Mouse (Mus musculus): ENCODE results near the gene Adgrg4. TPM values are rescaled to one million over a fixed set of nuclear protein-coding genes. Genes with fewer than 3 reads are reported as not detected.

The Adgrg4 gene
- total RNA-seq (2012; rRNA removed): under 0.01 TPM in 1 of 2 replicates, not detected in the other

- no peaks in the 10 kb centered on the region for H3K9me3 ChIP-seq (ENCODE audit: control insufficient read depth, insufficient read depth, low read depth, low read length)
- H3K9ac ChIP-seq (ENCODE audit: insufficient read depth, low read depth, low read length, poor library complexity, severe bottlenecking): no peak within 1 kb of the TSS
- TF ChIP-seq CHD2 (IDR thresholded peaks at IDR 0.05; ENCODE audit: low read depth, low read length) (no peak), ZNF384 (IDR thresholded peaks at IDR 0.05; ENCODE audit: low read depth, low read length) (no peak), ZC3H11A (IDR thresholded peaks at IDR 0.05; ENCODE audit: borderline replicate concordance, low read depth, low read length) (no peak), HCFC1 (IDR thresholded peaks at IDR 0.05; ENCODE audit: borderline replicate concordance, insufficient read depth, low read length) (no peak), MAFK (IDR thresholded peaks at IDR 0.05; ENCODE audit: insufficient read depth, low read depth, low read length) (no peak)
- H3K36me3 ChIP-seq (ENCODE audit: control insufficient read depth, insufficient read depth, low read length, poor library complexity, severe bottlenecking): no peaks in the 10 kb centered on the region
- H3K4me1 ChIP-seq (ENCODE audit: control insufficient read depth in 2 of 2, insufficient read depth in 2 of 2, low read length in 2 of 2, poor library complexity in 1 of 2): no peaks in the 10 kb centered on the region
- in situ Hi-C loops (cut with MboI; ENCODE audit: low sequenced_read_pairs in 2 of 2, unreplicated experiment in 2 of 2): no loop called here
- no peak within 1 kb of the TSS for H3K27ac ChIP-seq (ENCODE audit: insufficient read depth, low read depth, low read length, poor library complexity, severe bottlenecking)
- no peak for DNase-seq (ENCODE audit: low read depth, low spot score)
- no peak within 1 kb of the TSS for H3K4me3 ChIP-seq (ENCODE audit: insufficient read depth in 1 of 2, low read depth in 1 of 2, low read length in 2 of 2, poor library complexity in 1 of 2, severe bottlenecking in 1 of 2)
These were observed at the start of gene Adgrg4 for GRCm38 (mm10) chrX:56869863-56870262. Gene Adgrg4 (plus strand): TSS chrX:56870163.

GRCm38 (mm10) chrX:56821765-56822603 is 48.0 kb upstream of the Adgrg4 start, which contains the start of gene Map7d3:
Gene Map7d3 (minus strand): TSS chrX:56822326.
- Histone ChIP-seq H3K36me3 (ENCODE audit: control insufficient read depth, insufficient read depth, low read length, poor library complexity, severe bottlenecking) (no peaks in the 10 kb centered on the region), H3K9ac (ENCODE audit: insufficient read depth, low read depth, low read length, poor library complexity, severe bottlenecking) (peak within 1 kb of the TSS; percentile 72), H3K27ac (ENCODE audit: insufficient read depth, low read depth, low read length, poor library complexity, severe bottlenecking) (no peak within 1 kb of the TSS; the same call in 1 of the 2 replicates), H3K4me3 (ENCODE audit: insufficient read depth in 1 of 2, low read depth in 1 of 2, low read length in 2 of 2, poor library complexity in 1 of 2, severe bottlenecking in 1 of 2) (peak within 1 kb of the TSS; percentile 79 to 82), H3K4me1 (ENCODE audit: control insufficient read depth in 2 of 2, insufficient read depth in 2 of 2, low read length in 2 of 2, poor library complexity in 1 of 2) (no peaks in the 10 kb centered on the region), H3K9me3 (ENCODE audit: control insufficient read depth, insufficient read depth, low read depth, low read length) (no peaks in the 10 kb centered on the region)
- TF ChIP-seq ZNF384 (IDR thresholded peaks at IDR 0.05; ENCODE audit: low read depth, low read length) (no peak), MAFK (IDR thresholded peaks at IDR 0.05; ENCODE audit: insufficient read depth, low read depth, low read length) (no peak), HCFC1 (IDR thresholded peaks at IDR 0.05; ENCODE audit: borderline replicate concordance, insufficient read depth, low read length) (no peak), ZC3H11A (IDR thresholded peaks at IDR 0.05; ENCODE audit: borderline replicate concordance, low read depth, low read length) (no peak), CHD2 (IDR thresholded peaks at IDR 0.05; ENCODE audit: low read depth, low read length) (no peak)
- no peak for DNase-seq (ENCODE audit: low read depth, low spot score)
- in situ Hi-C loops (cut with MboI; ENCODE audit: low sequenced_read_pairs in 2 of 2, unreplicated experiment in 2 of 2): no loop called here

- Histone ChIP-seq H3K4me1 (ENCODE audit: control insufficient read depth in 2 of 2, insufficient read depth in 2 of 2, low read length in 2 of 2, poor library complexity in 1 of 2) (no peaks in the 10 kb centered on the region), H3K36me3 (ENCODE audit: control insufficient read depth, insufficient read depth, low read length, poor library complexity, severe bottlenecking) (no peaks in the 10 kb centered on the region), H3K9me3 (ENCODE audit: control insufficient read depth, insufficient read depth, low read depth, low read length) (no peaks in the 10 kb centered on the region), H3K9ac (ENCODE audit: insufficient read depth, low read depth, low read length, poor library complexity, severe bottlenecking) (no peak overlapping the region), H3K4me3 (ENCODE audit: insufficient read depth in 1 of 2, low read depth in 1 of 2, low read length in 2 of 2, poor library complexity in 1 of 2, severe bottlenecking in 1 of 2) (no peak overlapping the region), H3K27ac (ENCODE audit: insufficient read depth, low read depth, low read length, poor library complexity, severe bottlenecking) (no peak overlapping the region)
- no peak for DNase-seq (ENCODE audit: low read depth, low spot score)
- TF ChIP-seq MAFK (IDR thresholded peaks at IDR 0.05; ENCODE audit: insufficient read depth, low read depth, low read length) (no peak), ZNF384 (IDR thresholded peaks at IDR 0.05; ENCODE audit: low read depth, low read length) (no peak), ZC3H11A (IDR thresholded peaks at IDR 0.05; ENCODE audit: borderline replicate concordance, low read depth, low read length) (no peak), HCFC1 (IDR thresholded peaks at IDR 0.05; ENCODE audit: borderline replicate concordance, insufficient read depth, low read length) (no peak), CHD2 (IDR thresholded peaks at IDR 0.05; ENCODE audit: low read depth, low read length) (no peak)
- in situ Hi-C loops (cut with MboI; ENCODE audit: low sequenced_read_pairs in 2 of 2, unreplicated experiment in 2 of 2): no loop called here
These were observed 42.5 kb upstream of the Adgrg4 start for GRCm38 (mm10) chrX:56827492-56827891.

GRCm38 (mm10) chrX:56835842-56836241 is 34.1 kb upstream of the Adgrg4 start:
- H3K4me1 ChIP-seq (ENCODE audit: control insufficient read depth in 2 of 2, insufficient read depth in 2 of 2, low read length in 2 of 2, poor library complexity in 1 of 2): no peaks in the 10 kb centered on the region
- no peaks in the 10 kb centered on the region for H3K36me3 ChIP-seq (ENCODE audit: control insufficient read depth, insufficient read depth, low read length, poor library complexity, severe bottlenecking)
- DNase-seq (ENCODE audit: low read depth, low spot score): no peak
- H3K4me3 ChIP-seq (ENCODE audit: insufficient read depth in 1 of 2, low read depth in 1 of 2, low read length in 2 of 2, poor library complexity in 1 of 2, severe bottlenecking in 1 of 2): no peak overlapping the region
- no peak overlapping the region for H3K27ac ChIP-seq (ENCODE audit: insufficient read depth, low read depth, low read length, poor library complexity, severe bottlenecking)
- no peak for TF ChIP-seq HCFC1 (IDR thresholded peaks at IDR 0.05; ENCODE audit: borderline replicate concordance, insufficient read depth, low read length)
- no peak for TF ChIP-seq ZC3H11A (IDR thresholded peaks at IDR 0.05; ENCODE audit: borderline replicate concordance, low read depth, low read length)
- TF ChIP-seq MAFK (IDR thresholded peaks at IDR 0.05; ENCODE audit: insufficient read depth, low read depth, low read length): no peak
- no peak for TF ChIP-seq ZNF384 (IDR thresholded peaks at IDR 0.05; ENCODE audit: low read depth, low read length)
- no peak for TF ChIP-seq CHD2 (IDR thresholded peaks at IDR 0.05; ENCODE audit: low read depth, low read length)
- in situ Hi-C loops (cut with MboI; ENCODE audit: low sequenced_read_pairs in 2 of 2, unreplicated experiment in 2 of 2): no loop called here
- no peaks in the 10 kb centered on the region for H3K9me3 ChIP-seq (ENCODE audit: control insufficient read depth, insufficient read depth, low read depth, low read length)
- no peak overlapping the region for H3K9ac ChIP-seq (ENCODE audit: insufficient read depth, low read depth, low read length, poor library complexity, severe bottlenecking)
